8 mouse cellular contexts compared by ENCODE assay signal in genomic region chr4:45529986-45530597, GRCm38 (mm10). TPM values are rescaled to one million over a fixed set of nuclear protein-coding genes. Genes with fewer than 3 reads are reported as not detected.
A peak's percentile ranks its signal among the peaks of the same experiment; 100 is the strongest.
DNase-seq lines count a peak whose midpoint lies in the region; ATAC-seq lines count a peak whose summit lies in the region.

No protein-coding gene starts in this region.

- no peaks in the 10 kb centered on the region for H3K27me3 ChIP-seq in heart, embryonic 16.5 days (ENCODE audit: control insufficient read depth, insufficient read depth, low read length)
- H3K27me3 ChIP-seq in limb, embryonic 10.5 days (ENCODE audit: low read depth, poor library complexity, severe bottlenecking), result no peaks in the 10 kb centered on the region
- peaks cover 6% of the 10 kb centered on the region; the same call in 1 of the 2 replicates for H3K27me3 ChIP-seq in midbrain, embryonic 14.5 days (ENCODE audit: control insufficient read depth, insufficient read depth, low read length)

- no peak; the same call in 1 of the 2 replicates for ATAC-seq in heart, embryonic 16.5 days (replicated peaks; ENCODE audit: extremely low read depth, insufficient read depth, low FRiP score)
- peak; percentile 69 for ATAC-seq in midbrain, embryonic 14.5 days (ENCODE audit: low FRiP score, low TSS enrichment)

- peak overlapping the region; percentile 90 for H3K4me2 ChIP-seq in heart, embryonic 16.5 days (ENCODE audit: low read depth, low read length)
- H3K4me2 ChIP-seq in midbrain, embryonic 14.5 days (ENCODE audit: low read length), result peak overlapping the region; percentile 92

- H3K36me3 ChIP-seq in heart, embryonic 16.5 days (ENCODE audit: control insufficient read depth, insufficient read depth), result no peaks in the 10 kb centered on the region
- H3K36me3 ChIP-seq in limb, embryonic 10.5 days, result peaks cover 17% of the 10 kb centered on the region
- no peaks in the 10 kb centered on the region for H3K36me3 ChIP-seq in midbrain, embryonic 14.5 days (ENCODE audit: control insufficient read depth, insufficient read depth, low read length)

- peak overlapping the region; percentile 91 for H3K9ac ChIP-seq in heart, embryonic 16.5 days (ENCODE audit: low read length)
- H3K9ac ChIP-seq in midbrain, embryonic 14.5 days (replicated peaks; ENCODE audit: low read length), result peak overlapping the region; percentile 69

- peaks cover 33% of the 10 kb centered on the region for H3K4me1 ChIP-seq in heart, embryonic 16.5 days (ENCODE audit: control insufficient read depth, insufficient read depth, low read length)
- peaks cover 82% of the 10 kb centered on the region for H3K4me1 ChIP-seq in limb, embryonic 10.5 days
- H3K4me1 ChIP-seq in midbrain, embryonic 14.5 days (ENCODE audit: control insufficient read depth, insufficient read depth, low read length), result peaks cover 41% of the 10 kb centered on the region

- peak overlapping the region; percentile 86 for H3K4me3 ChIP-seq in heart, embryonic 16.5 days (ENCODE audit: low read length)
- peak overlapping the region; percentile 87 for H3K4me3 ChIP-seq in limb, embryonic 10.5 days
- peak overlapping the region; percentile 69 for H3K4me3 ChIP-seq in midbrain, embryonic 14.5 days (replicated peaks; ENCODE audit: low read depth, low read length)

- peak; percentile 35 to 37 for DNase-seq in cerebellum, postnatal 14 days
- no peak for DNase-seq in cerebellum, adult 8-10 months
- DNase-seq in CD4-positive, CD25-positive, alpha-beta regulatory T cell, adult 2 months (ENCODE audit: low read depth, low spot score), result peak; percentile 63
- peak; percentile 71 for DNase-seq in embryo, embryonic 11 days
- DNase-seq in limb, embryonic 10.5 days (ENCODE audit: low spot score), result peak; percentile 66
- peak; percentile 66 for DNase-seq in midbrain, embryonic 14.5 days
- DNase-seq in yolk sac, embryonic 10.5 days (ENCODE audit: low spot score), result no peak

- under 1% methylated on average over 86 of the region's 89 CpGs for WGBS in heart, embryonic 16.5 days
- WGBS in limb, embryonic 10.5 days, result under 1% methylated on average over 89 of the region's 89 CpGs
- under 1% methylated on average over 81 of the region's 89 CpGs for WGBS in midbrain, embryonic 14.5 days

- H3K27ac ChIP-seq in heart, embryonic 16.5 days (ENCODE audit: low read length), result peak overlapping the region; percentile 94
- peak overlapping the region; percentile 95 for H3K27ac ChIP-seq in limb, embryonic 10.5 days
- peak overlapping the region; percentile 85 for H3K27ac ChIP-seq in midbrain, embryonic 14.5 days (replicated peaks; ENCODE audit: low read depth, low read length)

- H3K9me3 ChIP-seq in heart, embryonic 16.5 days (replicated peaks; ENCODE audit: control insufficient read depth, low read length), result no peaks in the 10 kb centered on the region
- no peaks in the 10 kb centered on the region for H3K9me3 ChIP-seq in limb, embryonic 10.5 days (replicated peaks)
- H3K9me3 ChIP-seq in midbrain, embryonic 14.5 days (ENCODE audit: control insufficient read depth, low read length), result no peaks in the 10 kb centered on the region

RNA-seq across cellular contexts. Expression of gene Shb, which starts 2.2 kb away (rescaled TPM):
- polyA plus RNA-seq in heart, embryonic 16.5 days (2015; fragmentation: Nextera tagmentation; extraction: Ambion mirVana), result 7.6 and 9.2 TPM in 2 replicates
- 4.3 and 4.8 TPM in 2 replicates for polyA plus RNA-seq in limb, embryonic 10.5 days (2016; fragmentation: Nextera tagmentation; extraction: Ambion mirVana)
- 10.2 and 10.4 TPM in 2 replicates for polyA plus RNA-seq in midbrain, embryonic 14.5 days (2014; fragmentation: Nextera tagmentation; extraction: Ambion mirVana)

Comparison
In these comparisons a context has a peak if more than half of its experiments do, and no peak if none do; other contexts are left out.
1. DNase-seq: peak in cerebellum, postnatal 14 days (2 of 2), CD4-positive, CD25-positive, alpha-beta regulatory T cell, adult 2 months (single experiment), embryo, embryonic 11 days (single experiment), limb, embryonic 10.5 days (single experiment) and midbrain, embryonic 14.5 days (single experiment); none in cerebellum, adult 8-10 months (single experiment) and yolk sac, embryonic 10.5 days (single experiment).
2. Peak in every context shown above with its lines, with median percentiles within 50 percentile points of each other: H3K27ac ChIP-seq and H3K4me3 ChIP-seq.